Mouse (Mus musculus) activated CD4-positive, CD25-positive, alpha-beta regulatory T cell, adult 9 weeks (primary cell): ENCODE data around the gene Olfr633. TPM values are rescaled to one million over a fixed set of nuclear protein-coding genes. Genes with fewer than 3 reads are reported as not detected.

ENCODE experiments used
- polyA plus RNA-seq: library from polyadenylated mRNA; unstranded; fragments of 100-300 nt; shearing (Covaris generic); gene quantifications from one replicate; pipeline ENCODE4 v1.2.1, GENCODE M21; 2017

Olfr633 gene
- polyA plus RNA-seq, result not detected

GRCm38 (mm10) chr7:103944137-103944536, at the start of gene Olfr633:
Gene Olfr633, plus strand, starts transcription at chr7:103944437.

GRCm38 (mm10) chr7:103903187-103903586, 41.0 kb upstream of the Olfr633 start, which contains the start of gene Olfr65:
Gene Olfr65, plus strand, starts transcription at chr7:103903487.

DNA sequence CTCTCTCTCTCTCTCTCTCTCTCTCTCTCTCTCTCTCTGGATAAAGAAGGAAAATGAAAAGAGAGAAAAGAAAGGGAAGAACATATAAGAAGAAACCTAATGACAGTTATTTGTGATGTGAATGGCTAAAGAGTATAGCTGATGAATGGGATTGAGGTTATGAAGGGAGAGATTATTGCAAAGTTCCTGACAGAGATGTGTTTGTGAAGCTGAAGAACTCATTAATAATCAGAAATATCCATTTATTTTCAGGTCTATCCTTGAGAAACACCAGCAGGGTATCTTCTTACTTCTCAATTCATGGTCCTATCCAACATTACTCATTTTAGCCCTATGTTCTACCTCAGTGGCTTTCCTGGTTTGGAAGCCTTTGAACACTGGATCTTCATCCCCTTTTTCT, 15.7 kb upstream of the Olfr633 start, which contains the start of gene Olfr631:
Gene Olfr631 (plus strand): TSS at position 301 of the 400 bp plus-strand sequence.

DNA sequence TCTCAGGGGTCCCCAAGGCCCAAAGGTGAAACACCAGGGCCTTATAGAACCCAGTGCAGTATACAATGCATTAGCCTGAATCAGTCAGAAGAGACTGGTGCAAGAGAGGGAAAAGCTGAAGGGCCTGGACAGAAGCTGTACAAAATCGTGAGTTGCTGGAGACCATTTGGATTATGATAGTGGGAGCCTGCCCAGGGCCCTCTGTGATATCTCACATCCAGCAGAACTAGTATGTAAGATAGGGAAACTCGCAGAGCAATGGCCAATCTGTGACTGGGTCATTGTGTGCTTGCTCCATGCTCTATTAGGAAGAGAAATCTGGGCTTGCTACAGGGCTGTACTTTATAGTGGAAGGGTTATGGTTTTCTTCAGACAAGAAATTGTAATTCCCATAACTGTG, 10.0 kb upstream of the Olfr633 start, which contains the start of gene Olfr632:
Gene Olfr632 (plus strand): TSS at position 84 of the 400 bp plus-strand sequence.

DNA sequence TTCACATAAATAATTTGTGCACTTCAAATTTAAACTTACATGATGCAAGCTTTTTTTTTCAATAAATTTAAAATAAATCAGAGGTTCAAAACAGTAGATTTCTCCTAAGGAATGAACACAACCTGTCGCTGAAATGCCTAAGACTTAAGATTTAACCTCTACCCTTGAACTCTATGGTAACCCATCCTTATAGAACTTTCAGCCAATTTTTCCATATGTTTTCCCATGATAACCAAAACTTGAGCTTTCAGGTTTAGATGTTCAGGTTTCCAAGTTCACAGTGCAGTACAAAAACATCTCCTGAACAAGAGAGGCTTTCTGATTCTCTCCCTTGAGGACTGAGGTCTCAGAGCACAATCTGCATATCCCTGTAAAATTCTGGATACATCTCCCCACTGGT, 26.6 kb downstream of the Olfr633 start, which contains the start of gene Olfr635:
Gene Olfr635 (plus strand): TSS at position 301 of the 400 bp plus-strand sequence.

GRCm38 (mm10) chr7:103998446-103998845, 54.2 kb downstream of the Olfr633 start, which contains the start of gene Olfr638:
Gene Olfr638, plus strand, starts transcription at chr7:103998746.

Other genes starting within 250 kb of the Olfr633 start
- gene Olfr243, start 229.8 kb upstream of the Olfr633 start, polyA plus RNA-seq, result not detected
- not detected for gene Olfr628, start 214.1 kb upstream of the Olfr633 start, polyA plus RNA-seq
- not detected for gene Olfr629, start 199.5 kb upstream of the Olfr633 start, polyA plus RNA-seq
- not detected for gene Olfr630, start 187.1 kb upstream of the Olfr633 start, polyA plus RNA-seq
- gene Olfr69, start 172.8 kb upstream of the Olfr633 start, polyA plus RNA-seq, result not detected
- not detected for gene Olfr68, start 164.7 kb upstream of the Olfr633 start, polyA plus RNA-seq
- gene Olfr67, start 152.6 kb upstream of the Olfr633 start, polyA plus RNA-seq, result not detected
- 106 TPM for gene Hbb-bt, start 130.4 kb upstream of the Olfr633 start, polyA plus RNA-seq
- gene Hbb-bs, start 116.3 kb upstream of the Olfr633 start, polyA plus RNA-seq, result 546 TPM
- not detected for gene Hbb-bh2, start 103.9 kb upstream of the Olfr633 start, polyA plus RNA-seq
- gene Hbb-bh1, start 101.3 kb upstream of the Olfr633 start, polyA plus RNA-seq, result not detected
- gene Hbb-y, start 91.2 kb upstream of the Olfr633 start, polyA plus RNA-seq, result not detected
- gene Olfr66, start 58.2 kb upstream of the Olfr633 start, polyA plus RNA-seq, result not detected
- gene Olfr64, start 50.0 kb upstream of the Olfr633 start, polyA plus RNA-seq, result not detected
- gene Olfr65, start 41.0 kb upstream of the Olfr633 start, polyA plus RNA-seq, result not detected
- gene Olfr631, start 15.6 kb upstream of the Olfr633 start, polyA plus RNA-seq, result not detected
- gene Olfr632, start 10.1 kb upstream of the Olfr633 start, polyA plus RNA-seq, result not detected
- 0.04 TPM for gene Olfr635, start 26.7 kb downstream of the Olfr633 start, polyA plus RNA-seq
- gene Olfr638, start 54.3 kb downstream of the Olfr633 start, polyA plus RNA-seq, result not detected
- gene Olfr639, start 72.9 kb downstream of the Olfr633 start, polyA plus RNA-seq, result not detected
- not detected for gene Olfr640, start 81.1 kb downstream of the Olfr633 start, polyA plus RNA-seq
- not detected for gene Olfr641, start 91.0 kb downstream of the Olfr633 start, polyA plus RNA-seq
- gene Olfr642, start 108.2 kb downstream of the Olfr633 start, polyA plus RNA-seq, result not detected
- gene 4930516K23Rik, start 117.0 kb downstream of the Olfr633 start, polyA plus RNA-seq, result not detected
- gene Olfr644, start 127.4 kb downstream of the Olfr633 start, polyA plus RNA-seq, result not detected
- not detected for gene Olfr645, start 141.0 kb downstream of the Olfr633 start, polyA plus RNA-seq
- not detected for gene Olfr646, start 160.4 kb downstream of the Olfr633 start, polyA plus RNA-seq
- not detected for gene Ubqln5, start 185.4 kb downstream of the Olfr633 start, polyA plus RNA-seq
- gene Olfr643, start 193.0 kb downstream of the Olfr633 start, polyA plus RNA-seq, result not detected
- not detected for gene Ubqln3, start 198.8 kb downstream of the Olfr633 start, polyA plus RNA-seq
- gene Ubqlnl, start 206.1 kb downstream of the Olfr633 start, polyA plus RNA-seq, result not detected
- not detected for gene Olfm5, start 220.4 kb downstream of the Olfr633 start, polyA plus RNA-seq
- not detected for gene Olfr648, start 239.0 kb downstream of the Olfr633 start, polyA plus RNA-seq